ENCODE assay signal across 13 mouse cellular contexts in the genomic region with DNA sequence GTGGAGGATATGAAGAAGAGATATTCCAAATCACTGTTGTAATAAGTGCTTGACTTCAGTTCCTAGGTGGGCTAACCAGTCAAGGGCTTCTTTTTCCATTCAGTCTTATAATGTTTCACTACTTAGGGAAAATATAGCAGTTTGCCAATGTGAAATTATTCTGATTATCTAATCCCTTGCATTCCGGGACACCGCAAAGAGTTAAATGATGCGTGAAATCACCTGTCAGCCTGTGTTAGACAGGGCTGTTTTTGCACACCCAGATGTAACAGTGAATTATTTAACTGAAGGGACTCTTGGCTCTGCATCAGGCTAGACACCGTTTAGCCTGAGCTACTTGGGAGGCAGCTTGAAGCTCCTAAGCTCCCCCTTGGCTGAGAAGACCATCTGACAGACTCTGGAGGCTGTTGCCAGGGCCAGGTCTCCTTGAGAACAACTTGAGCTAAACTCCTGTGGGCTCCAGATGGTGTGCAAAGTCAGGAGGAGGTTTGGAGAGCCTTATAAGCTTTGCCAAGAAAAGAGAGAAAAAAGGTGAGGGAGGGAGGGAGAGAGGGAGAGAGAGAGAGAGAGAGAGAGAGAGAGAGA.
A peak's percentile ranks its signal among the peaks of the same experiment; 100 is the strongest.
DNase-seq lines count a peak whose midpoint lies in the region; ATAC-seq lines count a peak whose summit lies in the region.
"Had no signal": no experiment of that assay in that cellular context is flagged by ENCODE, and none has a peak within 500 bp of the region (broad histone marks: within the 10 kb centered on the region; RNA-seq: fewer than 3 reads in every experiment).

No protein-coding gene starts in this region.

- H3K4me1 ChIP-seq in heart, embryonic 12.5 days (replicated peaks) = no peaks in the 10 kb centered on the region; the same call in 1 of the 2 replicates
- H3K4me1 ChIP-seq: lung, embryonic 15.5 days had no signal

- H3K27ac ChIP-seq in heart, embryonic 12.5 days (ENCODE audit: poor library complexity, severe bottlenecking) = no peak overlapping the region
- H3K27ac ChIP-seq: lung, embryonic 15.5 days had no signal

- no peak for ATAC-seq in heart, embryonic 12.5 days (ENCODE audit: insufficient number of reproducible peaks, low FRiP score)
- ATAC-seq in frontal cortex, adult (ENCODE audit: low TSS enrichment) = peak; percentile 95
- ATAC-seq in activated CD4-positive, CD25-positive, alpha-beta regulatory T cell, adult 4 months = no peak

- H3K9ac ChIP-seq in heart, embryonic 12.5 days = no peak overlapping the region
- H3K9ac ChIP-seq: lung, embryonic 15.5 days had no signal

- WGBS in heart, embryonic 12.5 days = 82% methylated on average over 4 of the region's 4 CpGs

- H3K27me3 ChIP-seq in heart, embryonic 12.5 days (replicated peaks) = no peaks in the 10 kb centered on the region
- H3K27me3 ChIP-seq: lung, embryonic 15.5 days had no signal

- H3K4me3 ChIP-seq in heart, embryonic 12.5 days = no peak overlapping the region
- H3K4me3 ChIP-seq: lung, embryonic 15.5 days had no signal

- peak; percentile 56 for DNase-seq in heart, adult 11 months
- peak; percentile 92 for DNase-seq in brain, adult 2 months (ENCODE audit: low read depth, low spot score)
- peak; percentile 59 for DNase-seq in retina, postnatal 1 day
- no peak for DNase-seq in spleen, postnatal 36 days (ENCODE audit: low spot score in 2 of 2)
- DNase-seq: cerebellum, adult 8-10 months; gastrocnemius, postnatal 36 days; heart, postnatal 14 days; kidney, postnatal 14 days; thymus, postnatal 36 days had no signal

- H3K4me2 ChIP-seq in heart, embryonic 12.5 days = no peak overlapping the region
- H3K4me2 ChIP-seq: lung, embryonic 15.5 days had no signal

- no peaks in the 10 kb centered on the region for H3K36me3 ChIP-seq in heart, embryonic 12.5 days
- H3K36me3 ChIP-seq: lung, embryonic 15.5 days had no signal

- no peaks in the 10 kb centered on the region for H3K9me3 ChIP-seq in heart, embryonic 12.5 days (replicated peaks)
- H3K9me3 ChIP-seq: lung, embryonic 15.5 days had no signal

Comparison
In these comparisons a context has a peak if more than half of its experiments do, and no peak if none do; other contexts are left out.
1. DNase-seq: peak in heart, adult 11 months (single experiment), brain, adult 2 months (single experiment) and retina, postnatal 1 day (single experiment); none in spleen, postnatal 36 days (0 of 2).